Mouse (Mus musculus): ENCODE results near the gene Myh11. TPM values are rescaled to one million over a fixed set of nuclear protein-coding genes. Genes with fewer than 3 reads are reported as not detected.

The Myh11 gene
- total and polyA plus RNA-seq, 3 experiments = 0.01 TPM; not detected in 2

- peaks cover 2 to 7% of the 10 kb centered on the region in 2 experiments; a peak in 3 of 4 replicates for H3K36me3 ChIP-seq (ENCODE audit: control insufficient read depth in 1 of 2, insufficient read depth in 2 of 2, low read length in 2 of 2)
- DNase-seq (ENCODE audit: low read depth, low spot score) = no peak
- no peak overlapping the region for H3K9ac ChIP-seq (ENCODE audit: control insufficient read depth, low read depth, low read length, poor library complexity, severe bottlenecking)
- H3K27me3 ChIP-seq (ENCODE audit: control insufficient read depth in 1 of 2, insufficient read depth in 2 of 2, low read length in 2 of 2) = no peaks in the 10 kb centered on the region
- H3K9me3 ChIP-seq (replicated peaks; ENCODE audit: insufficient read depth, low read length) = no peaks in the 10 kb centered on the region
- H3K4me1 ChIP-seq (ENCODE audit: control insufficient read depth in 1 of 2, insufficient read depth in 2 of 2, low read length in 2 of 2) = 0 out of 4 replicates have a peak, but pooled peaks cover 0 to 6% of the 10 kb centered on the region in 2 experiments
- H3K27ac ChIP-seq (ENCODE audit: control insufficient read depth, low read depth, low read length) = no peak overlapping the region
- H3K4me3 ChIP-seq (ENCODE audit: control insufficient read depth in 1 of 2, insufficient read depth in 1 of 2, low read depth in 2 of 2, low read length in 2 of 2) = no peak overlapping the region
- no peaks in the 10 kb centered on the region for H3K79me2 ChIP-seq (ENCODE audit: control insufficient read depth, insufficient read depth, low read length, poor library complexity)
- TF ChIP-seq UBTF (IDR thresholded peaks at IDR 0.05; ENCODE audit: borderline replicate concordance, insufficient read depth, low read depth, low read length) (no peak), ELF1 (IDR thresholded peaks at IDR 0.05; ENCODE audit: low read depth, low read length) (no peak), TBP (IDR thresholded peaks at IDR 0.05; ENCODE audit: low read depth, low read length) (no peak), POLR2AphosphoS2 (IDR thresholded peaks at IDR 0.05; ENCODE audit: low read length) (0 out of 2 replicates have a peak, but pooled peaks have one; percentile 52), CHD2 (IDR thresholded peaks at IDR 0.05; ENCODE audit: low read length) (no peak)
Measured at GRCm38 (mm10) chr16:14296544-14297124, 5.5 kb upstream of the Myh11 start.

- H3K36me3 ChIP-seq (ENCODE audit: control insufficient read depth in 1 of 2, insufficient read depth in 2 of 2, low read length in 2 of 2) = peaks cover 4 to 5% of the 10 kb centered on the region in 2 experiments; a peak in 3 of 4 replicates
- H3K4me1 ChIP-seq (ENCODE audit: control insufficient read depth in 1 of 2, insufficient read depth in 2 of 2, low read length in 2 of 2) = 0 out of 4 replicates have a peak, but pooled peaks cover 0 to 9% of the 10 kb centered on the region in 2 experiments
- no peaks in the 10 kb centered on the region for H3K79me2 ChIP-seq (ENCODE audit: control insufficient read depth, insufficient read depth, low read length, poor library complexity)
- H3K27ac ChIP-seq (ENCODE audit: control insufficient read depth, low read depth, low read length) = no peak overlapping the region
- H3K9ac ChIP-seq (ENCODE audit: control insufficient read depth, low read depth, low read length, poor library complexity, severe bottlenecking) = no peak overlapping the region
- H3K27me3 ChIP-seq (ENCODE audit: control insufficient read depth in 1 of 2, insufficient read depth in 2 of 2, low read length in 2 of 2) = no peaks in the 10 kb centered on the region
- DNase-seq (ENCODE audit: low read depth, low spot score) = no peak
- no peak overlapping the region for H3K4me3 ChIP-seq (ENCODE audit: control insufficient read depth in 1 of 2, insufficient read depth in 1 of 2, low read depth in 2 of 2, low read length in 2 of 2)
- no peak for TF ChIP-seq ZC3H11A (IDR thresholded peaks at IDR 0.05; ENCODE audit: low read depth, low read length)
- no peak for TF ChIP-seq CTCF (IDR thresholded peaks at IDR 0.05 in 2 of 3, conservative IDR thresholded peaks at IDR 0.05 in 1 of 3; ENCODE audit: control insufficient read depth in 1 of 3, insufficient read depth in 1 of 3, low read depth in 2 of 3, low read length in 3 of 3, poor library complexity in 1 of 3, severe bottlenecking in 1 of 3)
- TF ChIP-seq USF2 (IDR thresholded peaks at IDR 0.05; ENCODE audit: borderline replicate concordance in 1 of 2, insufficient read depth in 1 of 2, low read depth in 1 of 2, low read length in 2 of 2) = no peak
- TF ChIP-seq CHD1 (IDR thresholded peaks at IDR 0.05; ENCODE audit: low read depth, low read length) = no peak
- no peak for TF ChIP-seq SMC3 (IDR thresholded peaks at IDR 0.05; ENCODE audit: low read depth, low read length)
- TF ChIP-seq POLR2A (IDR thresholded peaks at IDR 0.05; ENCODE audit: control insufficient read depth in 1 of 2, insufficient read depth in 1 of 2, low read depth in 1 of 2, low read length in 2 of 2, poor library complexity in 1 of 2) = no peak
- TF ChIP-seq GATA1 (IDR thresholded peaks at IDR 0.05; ENCODE audit: low read depth, low read length) = no peak
- no peak for TF ChIP-seq POLR2AphosphoS5 (IDR thresholded peaks at IDR 0.05; ENCODE audit: borderline replicate concordance, low read depth, low read length)
- no peak for TF ChIP-seq MEF2A (IDR thresholded peaks at IDR 0.05; ENCODE audit: extremely low read depth, insufficient replicate concordance, low read depth, low read length, poor library complexity, severe bottlenecking)
- no peak for TF ChIP-seq GABPA (IDR thresholded peaks at IDR 0.05; ENCODE audit: low read depth, low read length)
- no peak for TF ChIP-seq UBTF (IDR thresholded peaks at IDR 0.05; ENCODE audit: borderline replicate concordance, insufficient read depth, low read depth, low read length)
- TF ChIP-seq MYB (IDR thresholded peaks at IDR 0.05; ENCODE audit: low read depth, low read length) = no peak
- TF ChIP-seq ELF1 (IDR thresholded peaks at IDR 0.05; ENCODE audit: low read depth, low read length) = no peak
- TF ChIP-seq NELFE (IDR thresholded peaks at IDR 0.05; ENCODE audit: low read depth, low read length) = no peak
- no peak for TF ChIP-seq POLR2AphosphoS2 (IDR thresholded peaks at IDR 0.05; ENCODE audit: low read length)
- TF ChIP-seq TBP (IDR thresholded peaks at IDR 0.05; ENCODE audit: low read depth, low read length) = no peak
- no peak for TF ChIP-seq MAZ (IDR thresholded peaks at IDR 0.05; ENCODE audit: low read depth, low read length)
- TF ChIP-seq E2F4 (IDR thresholded peaks at IDR 0.05; ENCODE audit: borderline replicate concordance, low read depth, low read length) = no peak
- no peak for TF ChIP-seq ZNF384 (IDR thresholded peaks at IDR 0.05; ENCODE audit: low read depth, low read length)
- H3K9me3 ChIP-seq (replicated peaks; ENCODE audit: insufficient read depth, low read length) = no peaks in the 10 kb centered on the region
Measured at GRCm38 (mm10) chr16:14295291-14295690, 4.1 kb upstream of the Myh11 start.
